Mouse (Mus musculus): ENCODE results near the gene 7420426K07Rik.

DNA sequence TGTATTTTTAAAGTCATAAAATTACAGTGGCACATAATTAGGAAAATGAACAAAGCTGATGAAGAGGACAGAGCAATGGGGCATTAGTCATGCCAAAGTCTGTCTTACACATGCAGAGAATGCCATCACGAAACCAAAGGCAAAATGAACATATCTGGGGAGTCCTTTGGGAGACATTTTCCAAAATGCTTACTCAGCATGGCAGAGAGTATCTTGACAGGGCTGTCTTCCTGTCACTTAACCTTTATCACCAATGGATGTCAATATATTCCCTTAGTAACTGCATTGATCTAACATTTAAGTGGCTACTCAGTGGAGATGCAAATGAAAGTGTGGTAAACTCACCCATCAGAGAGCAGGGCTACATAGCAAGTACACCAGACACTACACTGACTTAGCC, 1.4 kb upstream of the 7420426K07Rik start:
- TF ChIP-seq CTCF (IDR thresholded peaks at IDR 0.05; ENCODE audit: low read depth): no peak
- TF ChIP-seq EP300 (IDR thresholded peaks at IDR 0.05; ENCODE audit: low read depth): no peak

Data from liver, embryonic 14.5 days (tissue).